Mouse (Mus musculus): ENCODE measurements around the gene Hsd17b6.
A peak's percentile ranks its signal among the peaks of the same experiment; 100 is the strongest.
"Not testable (repeated sequence)": the region's sequence is repeated elsewhere in the genome, so short reads cannot be mapped to it uniquely, and the experiment has no call there.

The Hsd17b6 gene

DNA sequence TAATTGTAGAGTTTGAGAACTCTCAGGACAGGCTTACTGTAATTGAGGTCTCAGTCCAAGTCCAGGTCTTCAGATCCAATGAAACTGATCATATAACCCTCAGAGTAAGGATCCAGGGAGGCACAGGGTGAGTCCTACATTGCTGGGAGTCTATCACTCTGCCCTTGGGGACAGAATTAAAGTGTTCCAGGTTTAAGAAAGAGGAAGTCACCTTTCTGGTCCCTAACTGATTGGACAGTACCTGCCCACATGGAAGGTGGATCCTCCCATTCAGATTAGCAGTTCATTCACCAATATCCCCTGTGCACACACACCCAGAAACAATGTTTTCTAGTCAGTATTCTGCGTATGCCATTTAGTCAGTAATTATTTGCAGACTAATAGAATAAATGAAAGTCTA lies at the start of gene Hsd17b6:
TSS of gene Hsd17b6 (minus strand) at position 166 of the 400 bp plus-strand sequence.
- DNase-seq (ENCODE audit: low read depth in 2 of 2, low spot score in 2 of 2), result no peak

DNA sequence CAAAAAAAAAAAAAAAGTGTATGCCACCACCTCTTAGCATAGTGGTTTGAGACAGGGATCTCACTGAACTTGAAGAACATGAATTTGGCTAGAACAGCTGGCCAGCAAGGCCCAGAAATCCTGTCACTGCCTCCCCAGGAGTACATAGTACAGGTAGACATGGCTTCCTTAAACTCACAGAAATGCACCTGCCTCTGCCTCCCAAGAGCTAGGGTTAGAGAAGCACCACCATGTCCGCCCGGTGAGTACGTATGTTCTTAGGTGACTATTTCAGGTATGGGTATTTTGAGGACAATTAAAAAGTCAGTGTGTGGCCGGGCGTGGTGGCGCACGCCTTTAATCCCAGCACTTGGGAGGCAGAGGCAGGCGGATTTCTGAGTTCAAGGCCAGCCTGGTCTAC lies 45.6 kb upstream of the Hsd17b6 start:
- no peak for DNase-seq (ENCODE audit: low read depth in 2 of 2, low spot score in 2 of 2)

DNA sequence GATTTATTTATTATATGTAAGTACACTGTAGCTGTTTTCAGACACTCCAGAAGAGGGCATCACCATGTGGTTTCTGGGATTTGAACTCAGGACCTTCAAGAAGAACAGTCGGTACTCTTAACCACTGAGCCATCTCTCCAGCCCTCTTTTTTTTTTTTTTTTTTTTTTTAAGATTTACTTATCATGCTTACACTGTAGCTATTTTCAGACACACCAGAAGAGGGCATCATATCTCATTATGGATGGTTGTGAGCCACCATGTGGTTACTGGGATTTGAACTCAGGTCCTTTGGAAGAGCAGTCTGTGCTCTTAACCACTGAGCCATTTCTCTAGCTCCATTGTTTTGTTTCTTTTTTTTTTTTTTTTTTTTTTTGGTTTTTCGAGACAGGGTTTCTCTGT lies 44.7 kb upstream of the Hsd17b6 start:
- DNase-seq (ENCODE audit: low read depth in 2 of 2, low spot score in 2 of 2), result not testable (repeated sequence)

DNA sequence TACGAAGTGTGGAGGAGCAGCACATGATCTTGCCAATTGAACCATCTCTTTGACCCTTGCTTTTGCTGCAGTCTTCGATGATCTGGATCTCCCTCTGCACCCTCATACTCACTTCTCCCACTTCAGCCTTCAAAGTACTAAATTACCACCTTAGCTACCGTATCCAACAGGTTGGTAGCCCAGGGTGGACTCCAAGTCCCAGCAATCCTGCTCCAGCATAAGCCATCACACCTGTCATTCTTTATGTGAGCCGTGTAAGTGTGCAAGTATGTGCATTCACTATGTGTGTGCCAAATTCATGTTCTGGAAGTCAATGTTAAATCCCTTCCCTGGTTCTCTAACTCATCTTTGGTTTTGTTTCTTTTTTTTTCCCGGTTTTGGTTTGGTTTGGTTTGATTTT lies 44.2 kb upstream of the Hsd17b6 start:
- no peak for DNase-seq (ENCODE audit: low read depth in 2 of 2, low spot score in 2 of 2)

DNA sequence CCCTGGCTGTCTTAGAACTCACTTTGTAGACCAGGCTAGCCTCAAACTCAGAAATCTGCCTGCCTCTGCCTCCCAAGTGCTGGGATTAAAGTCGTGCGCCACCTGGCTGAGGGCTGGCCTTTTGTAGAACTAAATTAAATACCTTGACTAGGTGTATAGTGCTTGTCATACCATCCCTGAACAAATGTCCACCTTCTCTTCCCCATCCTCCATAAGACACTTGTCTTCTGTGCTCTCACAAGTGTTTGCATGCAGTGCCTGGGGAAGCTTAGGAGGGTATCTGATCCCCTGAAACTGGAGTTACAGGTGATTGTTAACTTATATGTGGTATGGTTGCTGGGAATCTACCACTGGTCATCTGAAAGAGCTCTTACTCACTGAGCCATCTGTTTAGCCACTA lies 42.9 kb upstream of the Hsd17b6 start:
- no peak for DNase-seq (ENCODE audit: low read depth in 2 of 2, low spot score in 2 of 2)

DNA sequence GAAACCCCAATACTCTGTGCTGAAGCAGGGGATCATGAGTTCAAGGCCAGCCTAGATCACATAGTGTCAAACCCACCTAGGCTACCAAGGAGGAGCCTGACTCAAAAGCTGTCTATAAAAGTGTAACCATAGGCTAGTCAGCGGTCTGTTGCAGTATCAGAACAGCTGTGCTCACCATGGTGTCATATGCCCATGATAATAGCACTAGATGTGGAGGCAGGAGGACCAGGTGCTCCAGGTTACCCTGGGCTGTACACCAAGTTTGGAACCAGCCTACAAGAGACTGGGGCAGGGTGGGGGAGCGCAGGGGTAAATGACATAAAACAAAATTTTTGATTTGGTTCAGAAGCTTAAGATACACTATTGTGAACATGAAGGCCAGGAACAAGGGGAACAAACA lies 42.3 kb upstream of the Hsd17b6 start:
- no peak for DNase-seq (ENCODE audit: low read depth in 2 of 2, low spot score in 2 of 2)

DNA sequence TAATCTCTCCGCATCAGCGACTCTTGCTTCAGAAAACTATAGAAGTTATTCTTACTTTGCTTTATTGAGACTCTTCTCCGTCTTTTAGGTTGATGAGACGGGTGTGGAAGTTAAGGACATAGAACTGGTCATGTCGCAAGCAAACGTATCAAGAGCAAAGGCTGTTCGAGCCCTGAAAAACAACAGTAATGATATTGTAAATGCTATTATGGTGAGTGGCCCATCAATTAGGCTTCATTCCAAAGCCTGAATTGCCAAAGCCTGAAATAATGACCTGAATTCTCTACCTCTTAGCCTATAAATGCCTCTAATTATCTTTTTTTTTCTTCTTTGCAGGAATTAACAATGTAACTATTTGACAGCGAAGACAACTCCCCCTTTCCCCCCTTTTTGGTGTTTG lies 40.7 kb upstream of the Hsd17b6 start:
- no peak for DNase-seq (ENCODE audit: low read depth in 2 of 2, low spot score in 2 of 2)

DNA sequence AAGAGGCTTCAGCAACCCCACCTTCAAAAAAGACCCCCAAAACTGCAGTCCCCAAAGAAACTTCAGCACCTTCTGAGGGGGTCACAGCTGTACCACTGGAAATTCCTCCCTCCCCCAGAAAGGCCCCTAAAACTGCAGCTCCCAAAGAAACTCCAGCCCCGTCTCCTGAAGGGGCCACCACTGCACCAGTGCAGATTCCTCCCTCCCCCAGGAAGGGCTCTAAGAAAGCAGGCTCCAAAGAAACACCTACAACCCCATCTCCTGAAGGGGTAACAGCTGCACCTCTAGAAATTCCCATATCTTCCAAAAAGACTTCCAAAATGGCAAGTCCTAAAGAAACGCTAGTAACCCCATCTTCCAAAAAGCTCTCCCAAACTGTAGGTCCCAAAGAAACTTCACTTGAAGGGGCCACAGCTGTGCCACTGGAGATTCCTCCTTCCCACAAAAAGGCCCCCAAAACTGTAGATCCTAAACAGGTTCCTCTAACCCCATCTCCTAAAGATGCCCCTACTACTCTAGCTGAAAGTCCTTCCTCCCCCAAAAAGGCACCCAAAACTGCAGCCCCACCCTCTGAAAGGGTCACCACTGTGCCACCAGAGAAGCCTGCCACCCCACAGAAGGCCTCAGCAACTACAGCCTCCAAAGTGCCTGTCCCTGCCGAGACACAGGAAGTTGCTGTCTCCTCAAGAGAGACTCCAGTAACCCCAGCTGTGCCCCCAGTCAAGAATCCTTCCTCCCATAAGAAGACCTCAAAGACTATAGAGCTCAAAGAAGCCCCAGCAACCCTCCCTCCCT lies 35.8 kb upstream of the Hsd17b6 start:
- no peak for DNase-seq (ENCODE audit: low read depth in 2 of 2, low spot score in 2 of 2)

DNA sequence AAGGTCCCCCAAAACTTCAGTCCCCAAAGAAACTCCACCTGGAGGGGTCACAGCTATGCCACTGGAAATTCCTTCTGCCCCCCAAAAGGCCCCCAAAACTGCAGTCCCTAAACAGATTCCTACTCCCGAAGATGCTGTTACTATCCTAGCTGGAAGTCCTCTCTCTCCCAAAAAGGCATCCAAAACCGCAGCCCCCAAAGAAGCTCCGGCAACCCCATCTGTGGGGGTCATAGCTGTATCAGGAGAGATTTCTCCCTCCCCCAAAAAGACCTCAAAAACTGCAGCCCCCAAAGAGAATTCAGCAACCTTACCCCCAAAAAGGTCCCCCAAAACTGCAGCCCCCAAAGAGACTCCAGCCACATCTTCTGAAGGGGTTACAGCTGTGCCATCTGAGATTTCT lies 35.1 kb upstream of the Hsd17b6 start:
- no peak for DNase-seq (ENCODE audit: low read depth in 2 of 2, low spot score in 2 of 2)

DNA sequence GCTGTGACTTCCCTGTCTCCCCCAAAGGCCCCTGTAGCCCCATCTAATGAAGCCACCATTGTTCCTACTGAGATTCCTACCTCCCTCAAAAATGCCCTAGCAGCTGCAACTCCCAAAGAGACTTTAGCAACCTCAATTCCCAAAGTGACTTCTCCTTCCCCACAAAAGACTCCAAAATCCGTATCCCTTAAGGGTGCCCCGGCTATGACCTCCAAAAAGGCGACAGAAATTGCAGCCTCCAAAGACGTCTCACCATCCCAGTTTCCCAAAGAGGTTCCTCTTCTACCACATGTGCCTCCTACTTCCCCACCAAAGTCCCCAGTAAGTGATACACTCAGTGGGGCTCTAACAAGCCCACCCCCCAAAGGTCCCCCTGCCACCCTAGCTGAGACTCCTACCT lies 34.2 kb upstream of the Hsd17b6 start:
- no peak for DNase-seq (ENCODE audit: low read depth in 2 of 2, low spot score in 2 of 2)

DNA sequence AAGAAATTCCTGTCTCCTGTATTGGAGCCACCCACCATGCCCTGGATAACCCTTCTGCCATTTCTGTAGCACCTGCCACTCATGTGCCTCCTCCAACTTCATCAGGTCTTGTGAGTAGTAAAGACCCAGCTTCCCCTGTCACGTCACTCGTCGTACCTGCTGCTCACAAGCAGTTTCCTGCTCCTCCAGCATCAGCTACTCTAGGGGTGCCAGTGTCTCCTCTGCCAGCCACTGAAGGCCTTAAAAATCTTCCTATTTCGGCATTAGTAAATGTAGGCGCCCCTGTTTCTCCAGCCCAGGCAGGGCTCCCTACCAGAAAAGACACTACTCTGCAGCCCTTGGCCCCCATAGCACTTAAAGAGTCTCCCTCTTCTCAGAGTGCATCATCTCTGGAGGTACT lies 32.9 kb upstream of the Hsd17b6 start:
- no peak for DNase-seq (ENCODE audit: low read depth in 2 of 2, low spot score in 2 of 2)

DNA sequence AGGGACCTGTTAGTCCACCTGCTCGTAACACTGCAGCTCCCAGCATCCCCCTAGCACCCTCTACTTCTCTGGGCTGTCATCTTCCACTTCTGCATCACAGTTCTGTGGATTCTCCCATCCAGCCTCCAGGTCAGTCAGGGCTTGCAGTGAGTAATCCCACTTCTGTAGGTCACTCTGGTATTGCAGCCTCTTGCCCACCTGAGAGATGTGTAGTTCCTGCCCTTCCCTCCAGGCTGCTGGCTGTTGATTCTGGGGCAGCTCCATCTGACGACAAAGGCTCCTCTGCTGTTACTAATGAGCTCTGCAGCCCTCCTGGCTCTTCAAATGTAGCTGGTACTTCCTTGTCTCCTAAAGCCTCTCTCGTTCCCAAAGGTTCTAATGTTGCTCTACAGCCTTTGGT lies 32.4 kb upstream of the Hsd17b6 start:
- DNase-seq (ENCODE audit: low read depth in 2 of 2, low spot score in 2 of 2), result no peak

DNA sequence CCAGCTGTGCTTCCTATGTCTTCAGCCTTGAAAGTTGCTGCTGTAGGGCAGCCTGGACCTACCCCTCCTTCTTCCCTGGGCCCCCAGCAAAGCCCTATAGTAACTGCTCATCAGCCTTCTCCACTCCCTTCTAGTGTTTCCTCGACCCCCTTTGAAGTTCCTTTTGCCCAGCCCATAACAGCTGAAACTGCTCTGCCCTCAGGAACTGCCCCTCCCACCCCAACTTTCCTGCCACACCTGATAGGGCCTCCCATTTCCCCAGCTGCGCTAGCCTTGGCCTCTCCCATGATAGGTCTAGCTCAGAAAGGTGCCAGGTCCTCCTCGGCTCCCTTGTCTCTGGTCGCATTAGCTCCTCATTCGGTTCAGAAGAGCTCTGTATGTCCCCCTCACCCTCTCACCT lies 31.8 kb upstream of the Hsd17b6 start:
- no peak for DNase-seq (ENCODE audit: low read depth in 2 of 2, low spot score in 2 of 2)

DNA sequence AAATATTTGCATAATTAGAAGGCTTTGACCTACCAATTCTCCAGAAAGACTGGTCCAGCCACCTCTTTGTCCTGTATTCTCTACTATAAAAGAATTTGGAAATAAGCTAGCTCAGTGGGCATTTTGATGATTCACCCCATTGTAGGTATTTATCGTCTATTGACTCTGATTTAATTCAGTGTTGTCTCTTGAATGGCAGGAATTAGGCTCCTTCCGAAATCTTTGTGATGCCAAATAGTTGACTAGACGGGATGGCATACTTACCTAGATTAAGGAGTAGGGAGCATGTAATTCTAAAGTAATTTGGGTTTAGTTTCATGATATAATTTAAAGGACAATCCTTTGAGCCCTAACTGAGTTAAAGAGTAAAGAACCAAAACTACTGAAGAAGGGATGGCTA lies 30.5 kb upstream of the Hsd17b6 start:
- DNase-seq (ENCODE audit: low read depth in 2 of 2, low spot score in 2 of 2), result no peak

DNA sequence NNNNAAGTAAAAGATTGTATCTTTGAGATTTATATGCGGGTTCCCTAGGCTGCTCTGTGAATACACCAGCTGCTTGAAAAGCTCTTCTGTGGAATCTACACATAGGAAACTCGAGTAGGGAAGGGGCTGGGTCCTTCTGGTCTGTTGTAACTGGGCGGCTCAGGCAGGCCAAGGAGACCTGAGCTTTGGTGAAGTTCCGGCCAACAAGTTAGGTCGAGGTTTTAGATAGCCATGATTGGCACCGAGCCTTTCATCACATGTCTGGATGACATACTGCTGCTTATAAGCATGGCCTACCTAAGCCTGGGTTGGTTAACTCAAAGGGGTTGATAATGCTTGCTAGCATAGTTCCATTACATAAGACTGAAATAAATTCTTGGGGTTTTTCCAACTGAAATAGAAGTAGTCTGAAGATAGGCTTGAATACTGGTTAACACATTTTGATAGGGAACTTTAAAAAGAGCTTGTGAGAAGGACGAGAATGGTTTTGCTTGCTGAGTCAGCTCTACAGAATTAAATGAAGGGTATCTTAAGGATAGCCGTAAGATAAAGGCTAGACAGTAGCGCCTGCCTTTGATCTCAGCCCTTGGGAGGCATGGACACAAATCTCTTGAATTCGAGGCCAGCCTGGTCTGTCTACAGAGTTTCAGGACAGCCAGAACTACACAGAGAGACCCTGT lies 29.5 kb upstream of the Hsd17b6 start:
- DNase-seq (ENCODE audit: low read depth in 2 of 2, low spot score in 2 of 2), result no peak

DNA sequence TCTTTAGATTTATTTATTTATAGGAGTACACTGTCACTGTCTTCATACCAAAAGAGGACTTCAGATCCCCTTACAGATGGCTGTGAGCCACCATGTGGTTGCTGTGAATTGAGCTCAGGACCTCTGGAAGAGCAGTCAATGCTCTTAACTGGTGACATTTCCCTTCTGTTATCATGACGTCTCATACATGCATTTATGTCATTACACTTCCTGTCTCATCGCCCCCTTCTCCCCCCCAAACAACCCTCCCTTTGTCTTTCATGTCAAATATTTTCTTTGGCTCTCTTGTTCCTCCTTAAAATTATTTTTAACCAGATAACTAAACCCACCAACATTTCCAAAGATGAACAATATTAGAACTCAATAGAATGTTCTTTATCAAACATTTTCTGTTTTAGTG lies 23.4 kb upstream of the Hsd17b6 start:
- DNase-seq (ENCODE audit: low read depth in 2 of 2, low spot score in 2 of 2), result no peak

DNA sequence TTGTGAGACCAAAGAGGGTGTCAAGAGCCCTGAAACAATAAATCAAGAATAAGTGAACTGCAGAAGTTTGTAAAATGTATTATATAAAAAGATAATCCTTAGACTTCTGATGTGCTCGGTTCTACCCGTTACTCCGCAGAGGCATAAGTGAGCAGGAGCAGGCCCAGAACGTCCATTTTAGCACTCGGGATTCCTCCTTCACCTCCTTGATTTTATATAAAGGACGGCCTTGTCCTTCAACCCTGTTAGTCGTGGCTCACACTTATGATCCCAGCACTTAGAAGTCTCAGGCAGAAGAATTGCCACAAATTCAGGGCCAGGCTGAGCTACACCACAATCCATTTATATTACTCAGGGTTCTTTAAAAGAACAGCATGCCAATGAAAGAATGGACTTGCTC lies 22.5 kb upstream of the Hsd17b6 start:
- no peak for DNase-seq (ENCODE audit: low read depth in 2 of 2, low spot score in 2 of 2)

DNA sequence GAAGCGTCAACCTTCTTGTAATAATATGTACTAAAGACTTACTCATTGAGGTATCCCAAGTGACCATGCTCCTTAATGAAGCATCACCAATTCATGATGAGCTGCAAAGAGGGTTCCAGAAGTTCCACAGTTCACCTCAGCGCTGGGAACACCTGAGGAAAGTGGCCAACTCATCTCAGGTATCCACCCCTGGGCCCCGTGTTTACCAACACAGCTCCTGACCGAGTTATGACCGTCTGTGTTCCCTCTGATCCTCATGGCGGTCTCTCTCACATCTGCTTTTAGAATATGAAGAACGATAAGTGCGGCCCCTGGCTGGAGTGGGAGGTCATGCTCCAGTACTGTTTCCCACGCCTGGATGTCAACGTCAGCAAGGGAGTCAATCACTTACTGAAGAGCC lies 16.1 kb upstream of the Hsd17b6 start:
- no peak for DNase-seq (ENCODE audit: low read depth in 2 of 2, low spot score in 2 of 2)

DNA sequence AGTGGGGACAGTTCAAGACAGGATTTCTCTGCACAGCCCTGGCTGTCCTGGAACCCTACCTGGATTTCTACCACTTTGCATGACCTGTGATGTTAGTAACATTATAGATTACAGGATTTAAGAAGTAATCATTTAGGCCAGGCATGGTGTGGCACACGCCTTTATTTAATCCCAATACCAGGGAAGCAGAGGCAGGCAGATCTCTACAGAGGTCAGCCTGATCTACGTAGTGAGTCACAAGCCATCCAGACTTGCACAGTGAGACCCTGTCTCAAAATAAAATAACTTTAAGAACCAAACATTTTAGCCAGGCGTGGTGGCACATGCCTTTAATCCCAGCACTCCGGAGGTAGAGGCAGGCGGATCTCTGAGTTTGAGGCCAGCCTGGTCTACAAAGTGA lies 14.8 kb upstream of the Hsd17b6 start:
- DNase-seq (ENCODE audit: low read depth in 2 of 2, low spot score in 2 of 2), result no peak

DNA sequence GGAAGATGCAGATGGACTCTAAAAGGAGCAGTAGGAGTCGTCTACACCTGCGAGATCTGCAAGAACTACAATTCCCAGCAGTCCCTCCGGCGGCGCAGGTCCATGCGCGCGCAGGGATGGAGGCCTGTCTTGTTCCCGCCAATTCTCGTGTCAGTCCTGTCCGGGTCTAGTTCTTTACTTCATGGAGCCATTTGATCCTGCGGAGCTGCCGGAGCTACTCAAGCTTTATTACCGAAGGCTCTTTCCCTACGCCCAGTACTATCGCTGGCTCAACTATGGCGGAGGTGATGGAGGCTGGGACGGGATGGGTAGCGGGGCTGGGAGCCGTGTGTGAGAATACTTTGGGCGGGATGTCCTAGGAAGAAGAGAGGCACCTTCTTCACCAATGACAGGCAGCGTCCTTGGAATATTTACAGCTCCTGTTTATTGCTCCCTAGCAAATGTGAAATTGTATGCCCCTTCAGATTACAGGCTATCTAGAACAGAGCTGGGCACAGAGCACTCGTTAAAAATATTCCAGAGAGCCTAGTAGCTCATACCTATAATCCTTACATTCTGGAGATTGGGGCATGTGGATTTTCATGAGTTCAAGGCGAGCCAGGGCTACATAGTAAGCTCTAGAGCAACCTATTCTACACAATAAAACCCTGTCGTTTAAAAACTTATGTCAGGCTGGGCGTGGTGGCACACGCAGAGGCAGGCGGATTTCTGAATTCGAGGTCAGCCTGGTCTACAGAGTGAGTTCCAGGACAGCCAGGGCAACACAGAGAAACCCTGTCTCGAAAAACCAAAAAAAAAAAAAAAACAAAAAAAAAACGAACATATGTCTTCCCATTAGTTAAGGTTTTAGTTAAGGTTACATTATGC lies 7.9 kb upstream of the Hsd17b6 start, which contains the start of gene Prim1:
TSS of gene Prim1 (plus strand) at position 101 of the 867 bp plus-strand sequence.
- DNase-seq (ENCODE audit: low read depth in 2 of 2, low spot score in 2 of 2), result peak; percentile 60 to 73

DNA sequence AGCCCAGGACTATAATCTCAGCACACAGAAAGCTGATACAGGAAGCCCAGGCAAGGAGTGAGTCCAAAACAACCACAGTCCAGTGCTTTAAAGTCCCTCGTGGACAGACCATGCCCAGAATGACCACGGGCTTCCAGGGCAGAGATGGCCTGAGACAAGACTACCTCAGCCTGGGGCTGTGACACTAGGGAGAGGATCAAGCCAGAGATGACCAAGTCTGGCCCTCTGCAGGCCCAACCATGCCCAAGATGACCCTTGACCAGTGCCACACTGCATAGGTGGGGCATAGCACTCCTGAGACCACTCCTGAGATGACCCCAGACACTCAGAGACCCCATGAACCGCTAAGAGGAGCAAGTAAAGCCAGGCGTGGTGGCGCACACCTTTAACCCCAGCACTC lies 2.3 kb upstream of the Hsd17b6 start:
- DNase-seq (ENCODE audit: low read depth in 2 of 2, low spot score in 2 of 2), result no peak

Measured in CD8-positive naive resting alpha-beta T cell, adult 2 months (primary cell).